Mouse (Mus musculus) lung, postnatal 0 days (tissue): ENCODE data around the gene Sec11a.

Source experiments
- CTCF ChIP-seq: IDR thresholded peaks from 2 replicates; pipeline ENCODE4 v1.5.1; 2016; ENCODE audit warnings: antibody characterized with exemption, mild to moderate bottlenecking
- EP300 ChIP-seq: IDR thresholded peaks from 2 replicates; pipeline ENCODE4 v1.6.1; 2016; ENCODE audit warnings: antibody characterized with exemption, mild to moderate bottlenecking, control low read depth

DNA sequence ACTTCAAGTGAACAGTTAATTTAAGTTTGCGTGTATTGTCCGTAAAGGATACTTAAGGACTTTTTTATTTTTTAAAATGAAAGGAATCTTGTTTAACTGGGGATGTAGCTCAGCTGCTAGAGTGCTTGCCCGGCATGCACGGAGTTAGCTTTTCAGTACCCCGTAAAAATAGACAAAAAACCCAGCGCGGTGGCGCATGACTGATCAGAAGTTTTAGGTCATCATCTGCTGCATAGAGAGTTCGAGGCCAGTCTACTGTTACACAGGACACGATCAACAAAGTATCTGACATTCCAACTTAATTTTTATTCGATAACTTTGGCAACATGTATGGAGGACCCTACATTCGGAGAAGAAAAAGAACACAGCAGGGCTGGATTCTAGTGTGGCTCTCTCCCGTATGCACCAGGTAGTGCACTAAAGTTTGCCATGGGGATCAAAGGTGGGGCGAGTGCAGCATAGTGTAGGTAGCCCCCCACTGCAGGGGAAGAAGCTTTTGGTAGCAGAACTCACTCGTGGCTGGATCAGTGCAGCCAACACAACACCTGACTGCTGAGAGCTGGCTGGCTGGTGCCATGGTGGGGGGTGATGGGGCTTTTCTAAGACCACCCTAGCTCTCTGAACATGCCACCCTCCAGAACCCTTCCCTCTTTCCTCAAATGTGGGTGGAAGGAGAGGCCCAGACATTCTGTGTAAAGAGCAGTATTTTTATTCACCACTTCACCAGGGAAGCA lies 45.9 kb downstream of the Sec11a start:
- TF ChIP-seq CTCF (no peak), EP300 (no peak)
